Mouse (Mus musculus) G1E (cell line): ENCODE results near the gene Hcls1.

Experiments
- CTCF ChIP-seq: IDR thresholded peaks from 2 replicates; pipeline ENCODE4 v1.5.1; 2012; ENCODE audit warnings: low read depth, low read length, inconsistent platforms, mixed read lengths
- GATA1 ChIP-seq: IDR thresholded peaks from 2 replicates; pipeline ENCODE4 v1.6.1; 2012; ENCODE audit warnings: borderline replicate concordance, low read length, inconsistent platforms, mixed read lengths
- POLR2AphosphoS5 ChIP-seq: IDR thresholded peaks from 2 replicates; pipeline ENCODE4 v1.6.1; 2012; ENCODE audit warnings: low read depth, low read length, inconsistent platforms; ENCODE audit not compliant: insufficient replicate concordance
- TAL1 ChIP-seq: conservative IDR thresholded peaks from 2 replicates; pipeline ENCODE4 v1.6.1; 2012; ENCODE audit warnings: low read depth, low read length, inconsistent platforms, mixed read lengths

GRCm38 (mm10) chr16:36931976-36932375 is 2.8 kb upstream of the Hcls1 start:
- TF ChIP-seq CTCF: no peak
- no peak for TF ChIP-seq GATA1
- no peak for TF ChIP-seq POLR2AphosphoS5
- no peak for TF ChIP-seq TAL1
